Mouse (Mus musculus) kidney, adult 2 months (tissue): ENCODE data around the gene Otud6a.

Experiments
- CTCF ChIP-seq: fragments of 200-500 bp; conservative IDR thresholded peaks from 2 replicates; pipeline ENCODE4 v1.5.1; 2011; ENCODE audit warnings: low read depth, mild to moderate bottlenecking, control low read depth, low read length, moderate library complexity, mixed read lengths; ENCODE audit not compliant: insufficient read depth, insufficient read length
- POLR2A ChIP-seq: fragments of 200-500 bp; IDR thresholded peaks from one replicate; pipeline ENCODE4 v1.6.1; 2011; ENCODE audit warnings: low read depth, low read length, control low read depth

- no peak for TF ChIP-seq POLR2A
- no peak for TF ChIP-seq CTCF
These were observed 39.2 kb downstream of the Otud6a start for GRCm38 (mm10) chrX:100468047-100468446.
